Mouse (Mus musculus): ENCODE data around the gene Btf3l4. TPM values are rescaled to one million over a fixed set of nuclear protein-coding genes. Genes with fewer than 3 reads are reported as not detected.

Btf3l4 gene
- total RNA-seq, 1 experiment: 44.6 TPM

- H3K4me1 ChIP-seq (ENCODE audit: control insufficient read depth in 2 of 2, insufficient read depth in 2 of 2, low read length in 2 of 2, poor library complexity in 1 of 2): no peaks in the 10 kb centered on the region; a peak in 1 of 4 replicates
- no peak for DNase-seq (ENCODE audit: low read depth, low spot score)
- H3K36me3 ChIP-seq (ENCODE audit: control insufficient read depth, insufficient read depth, low read length, poor library complexity, severe bottlenecking): no peaks in the 10 kb centered on the region
- no peaks in the 10 kb centered on the region for H3K9me3 ChIP-seq (ENCODE audit: control insufficient read depth, insufficient read depth, low read depth, low read length)
- in situ Hi-C loops (cut with MboI; ENCODE audit: low sequenced_read_pairs in 2 of 2, unreplicated experiment in 2 of 2): no loop called here
- no peak overlapping the region for H3K27ac ChIP-seq (ENCODE audit: insufficient read depth, low read depth, low read length, poor library complexity, severe bottlenecking)
- H3K4me3 ChIP-seq (ENCODE audit: insufficient read depth in 1 of 2, low read depth in 1 of 2, low read length in 2 of 2, poor library complexity in 1 of 2, severe bottlenecking in 1 of 2): no peak overlapping the region
- H3K9ac ChIP-seq (ENCODE audit: insufficient read depth, low read depth, low read length, poor library complexity, severe bottlenecking): no peak overlapping the region
- no peak for TF ChIP-seq ZC3H11A (IDR thresholded peaks at IDR 0.05; ENCODE audit: borderline replicate concordance, low read depth, low read length)
- no peak for TF ChIP-seq CHD2 (IDR thresholded peaks at IDR 0.05; ENCODE audit: low read depth, low read length)
- no peak for TF ChIP-seq MAFK (IDR thresholded peaks at IDR 0.05; ENCODE audit: insufficient read depth, low read depth, low read length)
- TF ChIP-seq ZNF384 (IDR thresholded peaks at IDR 0.05; ENCODE audit: low read depth, low read length): no peak
- no peak for TF ChIP-seq HCFC1 (IDR thresholded peaks at IDR 0.05; ENCODE audit: borderline replicate concordance, insufficient read depth, low read length)
Measured at GRCm38 (mm10) chr4:108803535-108803934, 29.9 kb downstream of the Btf3l4 start.

GRCm38 (mm10) chr4:108798083-108798830, 35.2 kb downstream of the Btf3l4 start:
- no peak for TF ChIP-seq ZNF384 (IDR thresholded peaks at IDR 0.05; ENCODE audit: low read depth, low read length)
- no peak for TF ChIP-seq HCFC1 (IDR thresholded peaks at IDR 0.05; ENCODE audit: borderline replicate concordance, insufficient read depth, low read length)
- peak; percentile 20; the same call in 1 of the 2 replicates for TF ChIP-seq ZC3H11A (IDR thresholded peaks at IDR 0.05; ENCODE audit: borderline replicate concordance, low read depth, low read length)
- no peak for TF ChIP-seq MAFK (IDR thresholded peaks at IDR 0.05; ENCODE audit: insufficient read depth, low read depth, low read length)
- TF ChIP-seq CHD2 (IDR thresholded peaks at IDR 0.05; ENCODE audit: low read depth, low read length): no peak
- Histone ChIP-seq H3K9ac (ENCODE audit: insufficient read depth, low read depth, low read length, poor library complexity, severe bottlenecking) (no peak overlapping the region), H3K4me1 (ENCODE audit: control insufficient read depth in 2 of 2, insufficient read depth in 2 of 2, low read length in 2 of 2, poor library complexity in 1 of 2) (peaks cover 0 to 3% of the 10 kb centered on the region in 2 experiments; a peak in 2 of 4 replicates), H3K36me3 (ENCODE audit: control insufficient read depth, insufficient read depth, low read length, poor library complexity, severe bottlenecking) (no peaks in the 10 kb centered on the region), H3K9me3 (ENCODE audit: control insufficient read depth, insufficient read depth, low read depth, low read length) (no peaks in the 10 kb centered on the region), H3K4me3 (ENCODE audit: insufficient read depth in 1 of 2, low read depth in 1 of 2, low read length in 2 of 2, poor library complexity in 1 of 2, severe bottlenecking in 1 of 2) (no peak overlapping the region), H3K27ac (ENCODE audit: insufficient read depth, low read depth, low read length, poor library complexity, severe bottlenecking) (no peak overlapping the region)
- peak; percentile 38 for DNase-seq (ENCODE audit: low read depth, low spot score)
- in situ Hi-C loops (cut with MboI; ENCODE audit: low sequenced_read_pairs in 2 of 2, unreplicated experiment in 2 of 2): no loop called here

GRCm38 (mm10) chr4:108796701-108797100, 36.7 kb downstream of the Btf3l4 start:
- H3K27ac ChIP-seq (ENCODE audit: insufficient read depth, low read depth, low read length, poor library complexity, severe bottlenecking): no peak overlapping the region; the same call in 1 of the 2 replicates
- in situ Hi-C loops (cut with MboI; ENCODE audit: low sequenced_read_pairs in 2 of 2, unreplicated experiment in 2 of 2): no loop called here

GRCm38 (mm10) chr4:108793941-108794340, 39.5 kb downstream of the Btf3l4 start:
- Histone ChIP-seq H3K9ac (ENCODE audit: insufficient read depth, low read depth, low read length, poor library complexity, severe bottlenecking) (no peak overlapping the region), H3K27ac (ENCODE audit: insufficient read depth, low read depth, low read length, poor library complexity, severe bottlenecking) (no peak overlapping the region), H3K4me1 (ENCODE audit: control insufficient read depth in 2 of 2, insufficient read depth in 2 of 2, low read length in 2 of 2, poor library complexity in 1 of 2) (peaks cover 0 to 3% of the 10 kb centered on the region in 2 experiments; a peak in 2 of 4 replicates), H3K9me3 (ENCODE audit: control insufficient read depth, insufficient read depth, low read depth, low read length) (no peaks in the 10 kb centered on the region), H3K36me3 (ENCODE audit: control insufficient read depth, insufficient read depth, low read length, poor library complexity, severe bottlenecking) (no peaks in the 10 kb centered on the region), H3K4me3 (ENCODE audit: insufficient read depth in 1 of 2, low read depth in 1 of 2, low read length in 2 of 2, poor library complexity in 1 of 2, severe bottlenecking in 1 of 2) (no peak overlapping the region)
- TF ChIP-seq HCFC1 (IDR thresholded peaks at IDR 0.05; ENCODE audit: borderline replicate concordance, insufficient read depth, low read length) (no peak), ZNF384 (IDR thresholded peaks at IDR 0.05; ENCODE audit: low read depth, low read length) (no peak), ZC3H11A (IDR thresholded peaks at IDR 0.05; ENCODE audit: borderline replicate concordance, low read depth, low read length) (no peak), CHD2 (IDR thresholded peaks at IDR 0.05; ENCODE audit: low read depth, low read length) (no peak), MAFK (IDR thresholded peaks at IDR 0.05; ENCODE audit: insufficient read depth, low read depth, low read length) (no peak)
- in situ Hi-C loops (cut with MboI; ENCODE audit: low sequenced_read_pairs in 2 of 2, unreplicated experiment in 2 of 2): no loop called here
- DNase-seq (ENCODE audit: low read depth, low spot score): no peak

More at GRCm38 (mm10) chr4:108796701-108797100, 36.7 kb downstream of the Btf3l4 start:
- Histone ChIP-seq H3K36me3 (ENCODE audit: control insufficient read depth, insufficient read depth, low read length, poor library complexity, severe bottlenecking) (no peaks in the 10 kb centered on the region), H3K4me1 (ENCODE audit: control insufficient read depth in 2 of 2, insufficient read depth in 2 of 2, low read length in 2 of 2, poor library complexity in 1 of 2) (peaks cover 0 to 3% of the 10 kb centered on the region in 2 experiments; a peak in 2 of 4 replicates), H3K4me3 (ENCODE audit: insufficient read depth in 1 of 2, low read depth in 1 of 2, low read length in 2 of 2, poor library complexity in 1 of 2, severe bottlenecking in 1 of 2) (no peak overlapping the region), H3K9ac (ENCODE audit: insufficient read depth, low read depth, low read length, poor library complexity, severe bottlenecking) (no peak overlapping the region), H3K9me3 (ENCODE audit: control insufficient read depth, insufficient read depth, low read depth, low read length) (no peaks in the 10 kb centered on the region)
- TF ChIP-seq HCFC1 (IDR thresholded peaks at IDR 0.05; ENCODE audit: borderline replicate concordance, insufficient read depth, low read length) (no peak), ZNF384 (IDR thresholded peaks at IDR 0.05; ENCODE audit: low read depth, low read length) (no peak), ZC3H11A (IDR thresholded peaks at IDR 0.05; ENCODE audit: borderline replicate concordance, low read depth, low read length) (no peak), MAFK (IDR thresholded peaks at IDR 0.05; ENCODE audit: insufficient read depth, low read depth, low read length) (no peak), CHD2 (IDR thresholded peaks at IDR 0.05; ENCODE audit: low read depth, low read length) (no peak)
- DNase-seq (ENCODE audit: low read depth, low spot score): peak; percentile 53
